In genomic region chr4:133419312-133420004, GRCm38 (mm10) we compare ENCODE assay signal across 9 mouse cellular contexts. TPM values are rescaled to one million over a fixed set of nuclear protein-coding genes. Genes with fewer than 3 reads are reported as not detected.
DNase-seq lines count a peak whose midpoint lies in the region; ATAC-seq and TF ChIP-seq lines count a peak whose summit lies in the region.
"Had no signal": no experiment of that assay in that cellular context is flagged by ENCODE, and none has a peak within 500 bp of the region (broad histone marks: within the 10 kb centered on the region; RNA-seq: fewer than 3 reads in every experiment).

No protein-coding gene starts in this region.

- H3K9me3 ChIP-seq in MEL (replicated peaks; ENCODE audit: insufficient read depth, low read length) = no peaks in the 10 kb centered on the region
- H3K9me3 ChIP-seq: midbrain, embryonic 12.5 days had no signal

- no peak for TF ChIP-seq EP300 in MEL (IDR thresholded peaks at IDR 0.05; ENCODE audit: low read depth in 1 of 2, low read length in 2 of 2)

- no peak for ATAC-seq in frontal cortex, adult (ENCODE audit: low TSS enrichment)

- no peak for TF ChIP-seq POLR2A in MEL (IDR thresholded peaks at IDR 0.05; ENCODE audit: control insufficient read depth in 1 of 2, insufficient read depth in 1 of 2, low read depth in 1 of 2, low read length in 2 of 2, poor library complexity in 1 of 2)
- TF ChIP-seq POLR2A in brain, embryonic 14.5 days (IDR thresholded peaks at IDR 0.05; ENCODE audit: borderline replicate concordance, extremely low read depth, insufficient read depth, insufficient read length, poor library complexity, severe bottlenecking) = no peak

- H3K27me3 ChIP-seq in MEL (ENCODE audit: control insufficient read depth in 1 of 2, insufficient read depth in 2 of 2, low read length in 2 of 2) = no peaks in the 10 kb centered on the region
- H3K27me3 ChIP-seq: midbrain, embryonic 12.5 days had no signal

- no peak overlapping the region for H3K9ac ChIP-seq in MEL (ENCODE audit: control insufficient read depth, low read depth, low read length, poor library complexity, severe bottlenecking)
- H3K9ac ChIP-seq: midbrain, embryonic 12.5 days had no signal

- DNase-seq in left cerebral cortex, adult 18-20 months (ENCODE audit: low spot score in 2 of 2) = peak; percentile 48 to 69
- no peak for DNase-seq in left cerebral cortex, adult 8-10 months (ENCODE audit: low spot score in 2 of 2)
- peak; percentile 59 for DNase-seq in MEL (ENCODE audit: low read depth, low spot score)
- no peak for DNase-seq in brain, embryonic 14.5 days (ENCODE audit: low read depth)
- DNase-seq in forelimb bud, embryonic 11.5 days (ENCODE audit: low read depth, low spot score) = peak; percentile 46
- DNase-seq in layer of hippocampus, postnatal 36 days = peak; percentile 37 to 40
- peak; percentile 44 for DNase-seq in naive thymus-derived CD4-positive, alpha-beta T cell, adult 2 months (ENCODE audit: low read depth)

- peak; percentile 64 for TF ChIP-seq RAD21 in MEL (IDR thresholded peaks at IDR 0.05; ENCODE audit: low read depth, low read length)

- H3K4me3 ChIP-seq in MEL (ENCODE audit: control insufficient read depth in 1 of 2, insufficient read depth in 1 of 2, low read depth in 2 of 2, low read length in 2 of 2) = no peak overlapping the region
- H3K4me3 ChIP-seq: midbrain, embryonic 12.5 days had no signal

- peak; percentile 82 to 93 (median 85) for TF ChIP-seq CTCF in MEL (IDR thresholded peaks at IDR 0.05 in 2 of 3, conservative IDR thresholded peaks at IDR 0.05 in 1 of 3; ENCODE audit: control insufficient read depth in 1 of 3, insufficient read depth in 1 of 3, low read depth in 2 of 3, low read length in 3 of 3, poor library complexity in 1 of 3, severe bottlenecking in 1 of 3)
- TF ChIP-seq CTCF in brain, embryonic 14.5 days (IDR thresholded peaks at IDR 0.05; ENCODE audit: borderline replicate concordance, extremely low read depth, insufficient read depth, insufficient read length) = peak; percentile 80

- H3K79me2 ChIP-seq in MEL (ENCODE audit: control insufficient read depth, insufficient read depth, low read length, poor library complexity) = no peaks in the 10 kb centered on the region

- H3K4me1 ChIP-seq in MEL (ENCODE audit: control insufficient read depth in 1 of 2, insufficient read depth in 2 of 2, low read length in 2 of 2) = peaks cover 0 to 3% of the 10 kb centered on the region in 2 experiments; a peak in 2 of 4 replicates
- H3K4me1 ChIP-seq: midbrain, embryonic 12.5 days had no signal

- H3K36me3 ChIP-seq in MEL (ENCODE audit: control insufficient read depth in 1 of 2, insufficient read depth in 2 of 2, low read length in 2 of 2) = peaks cover 0 to 2% of the 10 kb centered on the region in 2 experiments; a peak in 2 of 4 replicates

- no peak overlapping the region for H3K27ac ChIP-seq in MEL (ENCODE audit: control insufficient read depth, low read depth, low read length)
- H3K27ac ChIP-seq: midbrain, embryonic 12.5 days had no signal

TF ChIP-seq in MEL, 35 proteins besides CTCF, POLR2A, EP300 and RAD21:
- TF ChIP-seq SMC3 (IDR thresholded peaks at IDR 0.05; ENCODE audit: low read depth, low read length) (peak; percentile 87), ZMIZ1 (IDR thresholded peaks at IDR 0.05; ENCODE audit: low read depth, low read length) (no peak), MAZ (IDR thresholded peaks at IDR 0.05; ENCODE audit: low read depth, low read length) (no peak), NELFE (IDR thresholded peaks at IDR 0.05; ENCODE audit: low read depth, low read length) (no peak), BHLHE40 (IDR thresholded peaks at IDR 0.05; ENCODE audit: borderline replicate concordance, low read depth, low read length) (no peak), USF1 (IDR thresholded peaks at IDR 0.05; ENCODE audit: low read depth, low read length) (no peak), TCF12 (IDR thresholded peaks at IDR 0.05; ENCODE audit: low read depth, low read length) (no peak), ZC3H11A (IDR thresholded peaks at IDR 0.05; ENCODE audit: low read depth, low read length) (peak; percentile 56)

RNA-seq across cellular contexts. Expression of gene Slc9a1, which starts 50.0 kb away (rescaled TPM):
- total RNA-seq in left cerebral cortex, adult 18-20 months (2021) = 10 to 100 TPM; 46.3 to 47.9 TPM
- total RNA-seq in left cerebral cortex, adult 8-10 months (2022) = 10 to 100 TPM; 52.8 to 59.1 (median 55.7) TPM
- 2.8 and 3.1 TPM in 2 replicates for total RNA-seq in MEL (2012; rRNA removed)
- polyA plus RNA-seq in MEL (2012; ENCODE audit: insufficient read depth in 1 of 2, insufficient read length in 2 of 2, low read depth in 1 of 2, low replicate concordance in 2 of 2, missing spikeins in 1 of 2) = 10 to 100 TPM in 1 of 2 experiments, not detected in 1; 14.0 TPM
- polyA plus RNA-seq in brain, embryonic 14.5 days (2012; rRNA removed) = 23.4 and 33.1 TPM in 2 replicates
- 10 to 100 TPM; 60.1 to 63.9 TPM for total RNA-seq in layer of hippocampus, postnatal 36 days (2021)

Comparison
In these comparisons a context has a peak if more than half of its experiments do, and no peak if none do; other contexts are left out.
1. DNase-seq: peak in left cerebral cortex, adult 18-20 months (2 of 2), MEL (single experiment), forelimb bud, embryonic 11.5 days (single experiment), layer of hippocampus, postnatal 36 days (2 of 2) and naive thymus-derived CD4-positive, alpha-beta T cell, adult 2 months (single experiment); none in left cerebral cortex, adult 8-10 months (0 of 2) and brain, embryonic 14.5 days (single experiment).
2. RNA of gene Slc9a1, which starts 50.0 kb away (total RNA-seq): 60.1 to 63.9 TPM in layer of hippocampus, postnatal 36 days, 52.8 to 59.1 TPM in left cerebral cortex, adult 8-10 months and 46.3 to 47.9 TPM in left cerebral cortex, adult 18-20 months; 2.8 to 3.1 TPM in MEL; every median in the first group is over 10 times any median in the second.